Mouse (Mus musculus): ENCODE data around the gene Tmem131.

DNA sequence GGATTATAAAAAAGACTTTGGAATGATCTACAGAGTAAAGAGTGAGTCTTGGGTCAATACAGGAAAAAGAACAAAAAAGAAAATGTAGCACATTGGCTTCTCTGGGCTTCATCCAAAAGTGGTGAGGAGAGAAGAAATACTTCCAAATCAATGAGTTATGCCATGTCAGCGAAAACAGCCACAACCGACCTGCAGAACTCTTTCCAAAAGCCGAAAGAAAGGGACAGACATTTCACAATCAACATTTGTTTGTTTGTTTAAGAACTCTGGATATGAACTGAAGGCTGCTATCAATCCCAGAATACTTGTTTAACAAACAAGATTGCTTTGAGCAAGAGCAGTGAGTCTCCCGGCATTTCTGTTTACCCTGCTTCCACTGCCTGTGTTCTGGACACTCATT lies 33.3 kb upstream of the Tmem131 start:
- TF ChIP-seq GATA1 (IDR thresholded peaks at IDR 0.05; ENCODE audit: borderline replicate concordance, low read length) (no peak), FLI1 (IDR thresholded peaks at IDR 0.05; ENCODE audit: low read length) (no peak)
